Comparison of ENCODE assay signal across 18 mouse cellular contexts in genomic region chr12:12530796-12531195, GRCm38 (mm10).
DNase-seq lines count a peak whose midpoint lies in the region; ATAC-seq and TF ChIP-seq lines count a peak whose summit lies in the region.
"Had no signal": no experiment of that assay in that cellular context is flagged by ENCODE, and none has a peak within 500 bp of the region (broad histone marks: within the 10 kb centered on the region; RNA-seq: fewer than 3 reads in every experiment).

No protein-coding gene starts in this region.

- no peak overlapping the region for H3K4me2 ChIP-seq in stomach, embryonic 15.5 days
- H3K4me2 ChIP-seq: liver, embryonic 13.5 days; neural tube, embryonic 15.5 days had no signal

- H3K36me3 ChIP-seq in liver, adult 2 months (ENCODE audit: control insufficient read depth, insufficient read depth, low read length), result no peaks in the 10 kb centered on the region
- H3K36me3 ChIP-seq in stomach, embryonic 15.5 days, result no peaks in the 10 kb centered on the region
- H3K36me3 ChIP-seq: liver, embryonic 13.5 days; neural tube, embryonic 15.5 days had no signal

- H3K79me2 ChIP-seq in liver, adult 2 months (ENCODE audit: control insufficient read depth, insufficient read depth, low read length), result no peaks in the 10 kb centered on the region

- WGBS in liver, adult 2 months, result 63% methylated on average over 6 of the region's 6 CpGs
- 50% methylated on average over 6 of the region's 6 CpGs for WGBS in stomach, embryonic 15.5 days

- TF ChIP-seq POLR2A in liver, adult 2 months (IDR thresholded peaks at IDR 0.05; ENCODE audit: extremely low read depth, insufficient read depth, low read length), result no peak

- peak; percentile 74 for ATAC-seq in stomach, embryonic 15.5 days (ENCODE audit: insufficient read depth, low FRiP score, low read depth)
- ATAC-seq: activated CD4-positive, CD25-positive, alpha-beta regulatory T cell, adult 4 months; forebrain, postnatal 0 days had no signal

- no peaks in the 10 kb centered on the region for H3K9me3 ChIP-seq in stomach, embryonic 15.5 days
- H3K9me3 ChIP-seq: liver, embryonic 13.5 days; megakaryocyte, embryonic 14.5 days; neural tube, embryonic 15.5 days had no signal

- peak; percentile 6 for DNase-seq in liver, adult 2 months (ENCODE audit: extremely low read depth, low read depth, low spot score)
- DNase-seq in liver, result no peak
- peak; percentile 30 for DNase-seq in kidney, adult 11 months
- DNase-seq in kidney, postnatal 14 days, result peak; percentile 42
- no peak for DNase-seq in left cerebral cortex, postnatal 14 days (ENCODE audit: low spot score in 2 of 2)
- no peak for DNase-seq in thymus, postnatal 4 days
- no peak for DNase-seq in adrenal gland, adult (ENCODE audit: inconsistent age in 2 of 2, low spot score in 1 of 2)
- DNase-seq: cerebellum, adult 18-20 months; forebrain, postnatal 0 days; gastrocnemius, postnatal 14 days; liver, embryonic 13.5 days; retina, postnatal 1 day; spleen, adult 18-20 months; thymus, adult 18-20 months had no signal

- H3K4me3 ChIP-seq in liver, adult 2 months (ENCODE audit: insufficient read depth, low read depth, low read length), result no peak overlapping the region
- H3K4me3 ChIP-seq in stomach, embryonic 15.5 days (replicated peaks), result no peak overlapping the region
- H3K4me3 ChIP-seq: liver, embryonic 13.5 days; megakaryocyte, embryonic 14.5 days; neural tube, embryonic 15.5 days had no signal

- no peak for TF ChIP-seq CTCF in liver, adult 2 months (IDR thresholded peaks at IDR 0.05; ENCODE audit: low read depth, low read length)

- no peaks in the 10 kb centered on the region; the same call in 1 of the 2 replicates for H3K4me1 ChIP-seq in liver, adult 2 months (ENCODE audit: control insufficient read depth, insufficient read depth, low read length)
- H3K4me1 ChIP-seq in stomach, embryonic 15.5 days, result no peaks in the 10 kb centered on the region; the same call in 1 of the 2 replicates
- H3K4me1 ChIP-seq: neural tube, embryonic 15.5 days had no signal

- no peak overlapping the region for H3K27ac ChIP-seq in liver, adult 2 months (replicated peaks; ENCODE audit: insufficient read depth, low read depth, low read length)
- 0 out of 2 replicates have a peak overlapping the region, but pooled peaks have one; percentile 16 for H3K27ac ChIP-seq in stomach, embryonic 15.5 days
- H3K27ac ChIP-seq: liver, embryonic 13.5 days; neural tube, embryonic 15.5 days had no signal

- no peak overlapping the region for H3K9ac ChIP-seq in liver, adult 2 months (ENCODE audit: low read depth, low read length)
- H3K9ac ChIP-seq in stomach, embryonic 15.5 days, result no peak overlapping the region
- H3K9ac ChIP-seq: forebrain, postnatal 0 days; liver, embryonic 13.5 days; neural tube, embryonic 15.5 days had no signal

- H3K27me3 ChIP-seq in liver, adult 2 months (ENCODE audit: control insufficient read depth, insufficient read depth, low read length), result no peaks in the 10 kb centered on the region
- H3K27me3 ChIP-seq in stomach, embryonic 15.5 days (replicated peaks), result no peaks in the 10 kb centered on the region
- H3K27me3 ChIP-seq: liver, embryonic 13.5 days; megakaryocyte, embryonic 14.5 days; neural tube, embryonic 15.5 days had no signal

- intact Hi-C loops in left cerebral cortex, postnatal 14 days (cut with DNase I), result no loop called here

Comparison
In these comparisons a context has a peak if more than half of its experiments do, and no peak if none do; other contexts are left out.
1. DNase-seq: peak in liver, adult 2 months (single experiment), kidney, adult 11 months (single experiment) and kidney, postnatal 14 days (single experiment); none in liver (single experiment), left cerebral cortex, postnatal 14 days (0 of 2), thymus, postnatal 4 days (single experiment) and adrenal gland, adult (0 of 2).